ENCODE assay signal across 17 mouse cellular contexts in genomic region chr19:29895047-29895446, GRCm38 (mm10). TPM values are rescaled to one million over a fixed set of nuclear protein-coding genes. Genes with fewer than 3 reads are reported as not detected.
"Had no signal": no experiment of that assay in that cellular context is flagged by ENCODE, and none has a peak within 500 bp of the region (broad histone marks: within the 10 kb centered on the region; RNA-seq: fewer than 3 reads in every experiment).

No protein-coding gene starts in this region.

- H3K4me1 ChIP-seq: liver, embryonic 13.5 days; liver, embryonic 15.5 days; lung, embryonic 15.5 days; megakaryocyte, embryonic 14.5 days; neural tube, embryonic 12.5 days; stomach, embryonic 15.5 days had no signal

- H3K9me3 ChIP-seq: liver, embryonic 15.5 days; lung, embryonic 15.5 days; stomach, embryonic 15.5 days had no signal

- ATAC-seq: liver, postnatal 0 days; lung, postnatal 0 days; midbrain, embryonic 13.5 days had no signal

- H3K27me3 ChIP-seq: liver, embryonic 13.5 days; liver, embryonic 15.5 days; lung, embryonic 15.5 days; megakaryocyte, embryonic 14.5 days; midbrain, embryonic 13.5 days; neural tube, embryonic 12.5 days; stomach, embryonic 15.5 days had no signal

- H3K9ac ChIP-seq: liver, embryonic 13.5 days; liver, embryonic 15.5 days; liver, postnatal 0 days; lung, embryonic 15.5 days; midbrain, embryonic 13.5 days; neural tube, embryonic 12.5 days; stomach, embryonic 15.5 days had no signal

- H3K27ac ChIP-seq: liver, embryonic 13.5 days; liver, embryonic 15.5 days; lung, embryonic 15.5 days; macrophage; midbrain, embryonic 13.5 days; neural tube, embryonic 12.5 days; stomach, embryonic 15.5 days had no signal

- H3K36me3 ChIP-seq: liver, embryonic 13.5 days; liver, embryonic 15.5 days; lung, embryonic 15.5 days; midbrain, embryonic 13.5 days; neural tube, embryonic 12.5 days; stomach, embryonic 15.5 days had no signal

- H3K4me3 ChIP-seq: liver, embryonic 13.5 days; liver, embryonic 15.5 days; lung, embryonic 15.5 days; megakaryocyte, embryonic 14.5 days; midbrain, embryonic 13.5 days; neural tube, embryonic 12.5 days; stomach, embryonic 15.5 days had no signal

- H3K4me2 ChIP-seq: liver, embryonic 13.5 days; liver, embryonic 15.5 days; lung, embryonic 15.5 days; midbrain, embryonic 13.5 days; neural tube, embryonic 12.5 days; stomach, embryonic 15.5 days had no signal

- DNase-seq: liver, embryonic 13.5 days; liver, postnatal 0 days; lung, adult 2 months; lung, postnatal 14 days; lung, postnatal 36 days; right cerebral cortex, postnatal 14 days; thymus, adult 2 months; thymus, postnatal 25 days; thymus, postnatal 4 days had no signal

RNA-seq across cellular contexts. Expression of gene Il33, which starts 29.9 kb away (rescaled TPM):
- polyA plus RNA-seq: macrophage had no signal
